Mouse (Mus musculus) right cerebral cortex, postnatal 14 days (tissue): ENCODE results near the gene Acap3.
A peak's percentile ranks its signal among the peaks of the same experiment; 100 is the strongest.

ENCODE experiments used
- DNase-seq: peaks from one replicate; pipeline ENCODE4 v3.0.0; 2022

The Acap3 gene

DNA sequence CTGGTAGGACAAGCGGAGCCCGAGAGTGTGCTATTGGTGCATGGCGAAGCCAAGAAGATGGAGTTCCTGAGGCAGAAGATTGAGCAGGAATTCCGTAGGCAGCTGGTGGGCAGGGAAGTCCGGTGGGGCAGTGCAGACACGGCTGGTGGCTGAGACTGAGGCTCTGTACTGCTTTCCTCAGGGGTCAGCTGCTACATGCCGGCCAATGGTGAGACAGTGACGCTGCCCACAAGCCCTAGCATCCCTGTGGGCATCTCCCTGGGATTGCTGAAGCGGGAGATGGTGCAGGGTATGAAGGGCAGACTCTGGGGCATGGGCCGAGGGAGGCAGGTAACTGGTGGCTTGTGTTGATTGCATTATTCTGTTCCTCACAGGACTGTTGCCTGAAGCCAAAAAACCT is 3.9 kb upstream of the Acap3 start:
- DNase-seq: no peak

DNA sequence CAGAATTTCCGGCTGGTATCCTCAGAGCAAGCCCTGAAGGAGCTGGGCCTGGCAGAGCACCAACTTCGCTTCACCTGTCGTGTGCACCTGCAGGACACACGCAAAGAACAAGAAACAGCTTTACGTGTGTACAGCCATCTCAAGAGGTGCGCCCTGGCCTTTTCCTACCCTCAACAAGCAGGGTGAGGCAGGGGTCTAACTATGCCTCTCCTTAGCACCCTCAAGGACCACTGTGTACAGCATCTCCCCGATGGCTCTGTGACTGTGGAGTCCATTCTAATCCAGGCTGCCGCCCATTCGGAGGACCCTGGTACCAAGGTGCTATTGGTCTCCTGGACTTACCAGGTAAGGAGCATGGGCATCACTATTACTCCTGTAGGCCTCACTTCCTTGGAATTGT is 3.4 kb upstream of the Acap3 start:
- no peak for DNase-seq

DNA sequence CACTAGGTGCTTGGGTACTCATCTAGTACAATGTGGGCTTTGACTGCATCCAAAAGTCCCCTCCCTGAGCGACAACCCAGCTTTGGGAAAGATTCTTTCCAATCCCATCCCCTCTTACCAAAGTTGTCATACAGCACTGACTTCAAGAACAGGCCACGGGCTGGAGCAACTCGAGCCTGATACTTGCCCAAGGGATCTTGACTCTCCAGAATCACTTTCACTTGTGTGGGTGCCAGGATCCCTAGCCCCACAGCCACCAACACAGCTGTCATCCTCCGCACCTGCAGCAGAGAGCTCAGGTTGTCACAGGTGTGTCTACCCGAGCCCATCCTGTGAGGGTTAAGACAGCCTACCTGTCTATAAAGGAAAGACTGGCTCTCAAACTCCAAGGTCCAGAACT is 2.3 kb upstream of the Acap3 start:
- no peak for DNase-seq

- DNase-seq: no peak
These were observed 581 bp upstream of the Acap3 start for GRCm38 (mm10) chr4:155891011-155891471.

- peak; percentile 87 for DNase-seq
These were observed 395 bp downstream of the Acap3 start for GRCm38 (mm10) chr4:155892017-155892416.

DNA sequence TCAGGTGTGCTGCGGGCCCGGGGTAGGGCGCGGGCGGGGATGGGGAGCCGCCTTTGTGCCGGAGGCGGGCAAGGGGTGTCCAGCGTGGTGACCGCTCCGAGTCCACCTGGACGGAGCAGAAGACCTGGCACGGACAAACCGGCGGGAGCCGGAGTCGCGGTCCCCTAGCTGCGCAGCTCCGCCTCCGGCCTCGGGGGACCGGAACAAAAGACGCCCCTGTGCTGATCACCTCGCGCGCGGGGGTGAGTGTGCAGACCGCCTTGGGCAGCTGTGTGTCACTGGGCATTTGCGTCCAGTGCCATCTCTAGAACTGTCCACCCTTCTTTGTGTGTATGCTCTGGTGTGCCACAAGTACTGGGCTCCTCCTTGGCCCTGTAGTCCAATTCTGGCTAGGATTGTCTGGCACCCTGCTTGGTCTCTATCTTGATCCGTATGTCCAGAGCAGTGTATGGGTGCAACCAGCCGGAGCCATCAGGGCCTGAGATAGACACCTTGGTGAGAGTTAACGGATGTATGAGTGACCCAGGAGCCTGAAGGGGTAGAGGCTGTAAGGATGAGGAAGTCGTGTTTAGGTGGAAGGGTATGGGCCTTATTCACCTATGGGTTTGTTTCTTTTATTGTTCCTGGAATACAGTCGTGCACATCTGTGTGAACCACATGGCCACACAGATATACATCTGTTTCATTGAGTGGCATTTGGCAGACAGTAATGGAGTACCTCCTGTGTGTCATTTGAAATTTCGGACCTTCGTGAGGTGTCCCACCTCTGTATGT is 1.0 kb downstream of the Acap3 start:
- DNase-seq: no peak

DNA sequence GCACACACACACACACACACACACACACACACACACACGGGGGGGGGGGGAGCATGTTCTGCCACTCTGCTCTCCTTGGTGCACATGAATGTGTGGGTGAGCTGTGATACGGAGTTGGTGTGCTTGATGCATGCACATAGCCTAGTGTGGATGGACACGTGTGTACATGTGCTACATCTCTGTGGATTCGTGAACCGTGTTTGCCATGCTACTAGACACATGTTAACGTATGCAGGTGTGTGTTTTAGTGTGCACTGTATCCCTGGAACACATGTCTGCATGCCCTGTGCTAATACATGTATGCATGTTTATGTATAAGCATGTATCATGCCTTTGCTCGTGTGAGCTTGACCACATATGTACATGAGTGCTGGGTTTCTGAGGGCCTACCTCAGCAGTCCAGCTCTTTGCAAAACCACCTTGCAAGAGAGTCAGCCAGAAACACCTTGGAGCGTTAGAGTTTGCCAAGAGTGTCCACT is 1.6 kb downstream of the Acap3 start:
- no peak for DNase-seq

DNA sequence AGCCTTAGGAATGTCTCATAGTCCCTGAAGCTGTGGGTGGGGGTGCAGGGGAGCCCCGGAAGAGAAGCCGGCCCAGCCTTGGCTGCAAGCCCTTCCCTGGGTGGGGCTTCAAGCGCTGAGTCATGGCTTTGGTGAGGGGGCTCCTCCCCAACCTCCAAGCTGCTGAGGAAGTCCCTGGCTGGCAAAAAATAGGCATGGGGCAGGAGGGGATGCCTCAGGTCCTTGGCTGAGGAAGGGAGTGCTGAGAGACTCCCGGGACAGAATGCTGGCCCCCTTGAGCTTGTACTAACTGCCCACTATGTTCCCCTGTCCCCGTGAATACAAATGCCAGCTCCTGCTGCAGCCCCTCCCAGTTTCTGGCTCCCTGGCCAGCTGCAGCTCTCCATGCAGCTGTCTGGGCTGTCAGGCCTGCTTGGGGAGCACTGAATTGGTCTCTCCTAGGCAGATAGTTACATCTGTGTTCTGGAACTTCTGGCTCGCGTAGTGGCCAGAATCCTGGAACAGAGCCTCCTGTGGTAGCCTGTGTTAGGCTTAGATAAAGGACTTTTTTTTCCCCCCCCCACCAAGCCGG is 2.8 kb downstream of the Acap3 start:
- peak; percentile 73 for DNase-seq

- DNase-seq: peak; percentile 82
These were observed 3.6 kb downstream of the Acap3 start for GRCm38 (mm10) chr4:155895216-155895615.

DNA sequence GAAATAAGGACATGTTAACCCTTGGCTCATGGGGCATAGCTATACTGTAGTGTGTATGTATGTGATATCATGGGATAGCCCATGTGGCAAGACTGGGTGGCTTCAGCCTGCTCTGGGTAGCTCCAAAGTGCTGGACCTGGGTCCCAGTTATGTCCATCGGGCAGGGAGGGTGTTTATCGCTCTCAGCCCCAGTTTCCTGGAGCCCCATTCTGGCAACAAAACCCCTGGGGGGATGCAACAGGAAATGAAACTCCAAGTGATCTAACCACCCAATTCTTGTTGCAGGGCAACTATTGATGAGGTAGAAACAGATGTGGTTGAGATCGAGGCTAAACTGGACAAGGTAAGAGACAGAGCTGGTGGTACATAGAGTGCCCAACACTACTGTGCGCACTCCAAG is 4.2 kb downstream of the Acap3 start:
- no peak for DNase-seq

DNA sequence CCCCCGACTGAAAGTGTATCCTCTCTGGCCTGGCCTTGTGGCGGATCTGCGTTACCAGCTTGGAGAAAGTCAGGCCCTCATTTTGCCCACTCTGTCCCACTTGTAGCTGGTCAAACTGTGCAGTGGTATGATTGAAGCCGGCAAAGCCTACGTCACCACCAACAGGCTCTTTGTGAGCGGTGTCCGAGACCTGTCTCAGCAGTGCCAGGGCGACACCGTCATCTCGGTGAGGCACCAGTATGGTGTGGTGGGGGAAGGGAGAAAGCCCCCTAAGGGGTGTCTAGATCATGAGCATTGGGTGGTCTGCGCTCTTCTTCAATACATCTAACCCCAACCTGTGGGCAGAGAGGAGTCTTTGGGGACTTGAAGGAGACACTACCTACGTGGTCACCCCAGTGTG is 4.8 kb downstream of the Acap3 start:
- DNase-seq: no peak

- no peak for DNase-seq
These were observed 6.7 kb downstream of the Acap3 start for GRCm38 (mm10) chr4:155898318-155898717.

- DNase-seq: no peak
These were observed 7.7 kb downstream of the Acap3 start for GRCm38 (mm10) chr4:155899355-155899754.

GRCm38 (mm10) chr4:155901205-155901604 is 9.6 kb downstream of the Acap3 start:
- peak; percentile 37 for DNase-seq

DNA sequence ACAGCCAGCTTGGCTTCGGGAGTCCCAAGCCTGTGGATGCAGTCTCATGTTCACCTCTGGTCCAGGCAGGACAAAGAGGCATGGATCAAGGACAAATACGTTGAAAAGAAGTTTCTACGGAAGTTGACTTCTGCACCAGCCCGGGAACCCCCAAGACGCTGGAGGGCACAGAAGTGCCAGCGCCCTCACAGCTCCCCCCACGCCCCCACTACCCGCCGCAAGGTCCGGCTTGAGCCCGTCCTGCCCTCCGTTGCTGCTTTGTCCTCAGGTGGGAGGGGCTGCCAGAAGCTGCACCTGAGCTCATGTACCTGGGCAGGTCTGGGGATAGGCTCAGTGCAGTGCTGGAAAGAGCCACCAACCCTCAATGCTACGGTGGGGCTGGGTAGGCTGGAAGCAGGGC is 11.6 kb downstream of the Acap3 start:
- DNase-seq: no peak

GRCm38 (mm10) chr4:155904318-155905102 is 12.9 kb downstream of the Acap3 start:
- DNase-seq: peak; percentile 66

GRCm38 (mm10) chr4:155905634-155906033 is 14.0 kb downstream of the Acap3 start:
- no peak for DNase-seq

DNA sequence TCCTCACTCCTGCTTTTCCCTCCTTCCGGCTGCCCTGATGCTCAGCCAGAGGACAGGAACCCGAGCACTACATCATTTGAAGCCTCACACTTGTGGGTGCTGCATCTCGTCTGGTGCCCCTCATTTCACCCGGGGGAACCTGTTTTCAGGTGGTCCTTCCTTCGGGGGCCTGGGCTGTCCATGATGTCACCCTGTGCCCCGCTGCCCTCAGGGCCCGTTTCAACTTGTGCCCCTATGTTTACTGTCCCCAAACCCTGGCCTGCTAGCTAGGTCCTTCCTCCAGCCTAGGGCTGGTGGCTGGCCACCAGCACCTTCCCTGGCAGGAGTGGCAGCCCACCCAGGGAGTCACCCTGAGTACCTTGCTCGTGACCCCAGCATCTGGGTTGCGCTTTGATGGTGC is 14.5 kb downstream of the Acap3 start:
- no peak for DNase-seq

GRCm38 (mm10) chr4:155907003-155907402 is 15.4 kb downstream of the Acap3 start:
- no peak for DNase-seq

- no peak for DNase-seq
These were observed 16.7 kb downstream of the Acap3 start for GRCm38 (mm10) chr4:155908281-155908680.

DNA sequence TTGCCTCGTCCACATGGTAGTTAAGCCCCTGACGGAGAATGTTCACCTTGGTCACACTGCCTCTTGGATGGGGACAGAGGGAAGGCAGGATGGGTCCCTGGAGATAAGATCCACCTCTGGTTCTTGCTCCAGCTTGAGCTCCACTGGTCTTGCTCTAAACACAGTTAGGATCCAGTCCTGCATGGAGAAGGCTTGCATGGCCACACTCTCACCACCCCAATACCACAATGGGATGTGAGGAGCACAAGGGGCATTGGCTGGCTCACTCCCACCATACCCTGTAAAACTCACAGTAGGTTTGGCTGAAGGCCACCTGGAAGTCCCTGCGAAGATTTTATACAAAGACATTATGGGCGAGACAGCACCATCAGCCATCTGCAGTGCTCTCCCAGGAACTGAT is 17.1 kb downstream of the Acap3 start:
- no peak for DNase-seq

DNA sequence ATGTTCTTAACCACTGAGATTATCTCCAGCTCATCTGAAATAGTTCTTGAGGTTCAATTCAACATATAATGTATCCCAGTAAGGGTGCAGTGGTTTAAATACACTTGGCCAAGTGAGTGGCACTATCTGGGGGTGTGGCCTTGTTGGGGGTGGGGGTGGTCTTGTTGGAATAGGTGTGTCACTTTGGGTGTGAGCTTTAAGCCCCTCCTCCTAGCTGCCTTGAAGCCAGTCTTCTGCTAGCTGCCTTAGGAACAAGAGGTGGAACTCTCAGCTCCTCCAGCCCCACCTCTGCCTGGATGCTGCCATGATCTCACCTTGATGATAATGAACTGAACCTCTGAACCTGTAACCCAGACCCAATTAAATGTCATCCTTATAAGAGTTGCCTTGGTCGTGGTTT is 40.4 kb downstream of the Acap3 start:
- no peak for DNase-seq

DNA sequence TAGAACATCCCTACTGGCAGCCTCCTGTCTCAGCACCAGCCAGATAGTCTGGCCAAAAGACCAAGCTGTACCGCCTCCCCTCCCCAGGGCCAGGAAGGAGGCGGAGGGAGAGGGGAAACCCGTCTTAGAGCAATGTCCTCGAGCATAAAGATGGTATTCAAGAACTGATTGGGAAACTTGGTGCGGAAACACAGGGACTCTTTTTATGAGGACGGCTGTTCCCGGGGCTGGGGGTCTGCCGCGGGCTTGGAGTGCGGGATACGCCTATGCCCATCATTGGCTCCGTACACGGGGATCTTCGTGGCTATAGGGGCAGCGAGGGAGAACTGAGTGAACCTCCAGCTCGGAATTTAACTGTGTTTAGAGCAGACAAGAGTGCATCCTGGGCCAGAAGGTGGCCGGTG is 51.4 kb downstream of the Acap3 start:
- DNase-seq: peak; percentile 27
